Mouse (Mus musculus): Measurements from ENCODE around the gene Zfp941. TPM values are rescaled to one million over a fixed set of nuclear protein-coding genes. Genes with fewer than 3 reads are reported as not detected.

The Zfp941 gene
- total RNA-seq, 2 experiments from 2014 or later = 0.19 to 0.35 TPM

GRCm38 (mm10) chr7:140843806-140844205 lies 21.8 kb upstream of the Zfp941 start:
- DNase-seq = no peak
- intact Hi-C loops (cut with DNase I) = loop anchor here (1.0 to 2.0 kb wide), 2 partner anchors 59 to 227 kb away; no protein-coding TSS in a partner anchor

GRCm38 (mm10) chr7:140840750-140841735 lies 19.1 kb upstream of the Zfp941 start:
- no peak for DNase-seq
- intact Hi-C loops (cut with DNase I) = no loop called here

- intact Hi-C loops (cut with DNase I) = loop anchor here (10.0 kb wide), 1 partner anchor 765 kb away; no protein-coding TSS in a partner anchor
These were observed 17.6 kb upstream of the Zfp941 start for GRCm38 (mm10) chr7:140839556-140839955.

GRCm38 (mm10) chr7:140836243-140837115 lies 14.5 kb upstream of the Zfp941 start:
- intact Hi-C loops (cut with DNase I) = loop anchor here (10.0 kb wide), 1 partner anchor 762 kb away; no protein-coding TSS in a partner anchor

More at GRCm38 (mm10) chr7:140839556-140839955, 17.6 kb upstream of the Zfp941 start:
- DNase-seq = no peak

GRCm38 (mm10) chr7:140835758-140836087 lies 13.7 kb upstream of the Zfp941 start:
- no peak for DNase-seq
- intact Hi-C loops (cut with DNase I) = loop anchor here (10.0 kb wide), 1 partner anchor 761 kb away; no protein-coding TSS in a partner anchor

More at GRCm38 (mm10) chr7:140836243-140837115, 14.5 kb upstream of the Zfp941 start:
- DNase-seq = no peak

- DNase-seq = no peak
- intact Hi-C loops (cut with DNase I) = loop anchor here (10.0 kb wide), 1 partner anchor 760 kb away; no protein-coding TSS in a partner anchor
These were observed 13.2 kb upstream of the Zfp941 start, which contains the start of gene Urah for GRCm38 (mm10) chr7:140834968-140835757. TSS of gene Urah (plus strand) at chr7:140835018.

GRCm38 (mm10) chr7:140833341-140833740 lies 11.4 kb upstream of the Zfp941 start:
- intact Hi-C loops (cut with DNase I) = loop anchor here (10.0 kb wide), 1 partner anchor 759 kb away; no protein-coding TSS in a partner anchor
- no peak for DNase-seq

GRCm38 (mm10) chr7:140831447-140831846 lies 9.5 kb upstream of the Zfp941 start:
- DNase-seq = no peak
- intact Hi-C loops (cut with DNase I) = loop anchor here (10.0 kb wide), 1 partner anchor 757 kb away; no protein-coding TSS in a partner anchor

- DNase-seq = no peak
- intact Hi-C loops (cut with DNase I) = no loop called here
These were observed 6.3 kb upstream of the Zfp941 start for GRCm38 (mm10) chr7:140828171-140828881.

- intact Hi-C loops (cut with DNase I) = no loop called here
- no peak for DNase-seq
These were observed 753 bp upstream of the Zfp941 start for GRCm38 (mm10) chr7:140822731-140823130.

- DNase-seq = no peak
- intact Hi-C loops (cut with DNase I) = no loop called here
These were observed 699 bp downstream of the Zfp941 start for GRCm38 (mm10) chr7:140821305-140821652.

- DNase-seq = no peak
These were observed 1.8 kb downstream of the Zfp941 start for GRCm38 (mm10) chr7:140820173-140820572.

GRCm38 (mm10) chr7:140812850-140813249 lies 9.1 kb downstream of the Zfp941 start:
- intact Hi-C loops (cut with DNase I) = no loop called here
- no peak for DNase-seq

More at GRCm38 (mm10) chr7:140820173-140820572, 1.8 kb downstream of the Zfp941 start:
- intact Hi-C loops (cut with DNase I) = no loop called here

- intact Hi-C loops (cut with DNase I) = no loop called here
- no peak for DNase-seq
These were observed 10.3 kb downstream of the Zfp941 start for GRCm38 (mm10) chr7:140811714-140812113.

GRCm38 (mm10) chr7:140810496-140810895 lies 11.5 kb downstream of the Zfp941 start:
- DNase-seq = no peak
- intact Hi-C loops (cut with DNase I) = no loop called here

GRCm38 (mm10) chr7:140805704-140806103 lies 16.3 kb downstream of the Zfp941 start:
- intact Hi-C loops (cut with DNase I) = no loop called here
- DNase-seq = peak in 1 of 2 experiments; percentile 22

GRCm38 (mm10) chr7:140802629-140803028 lies 19.3 kb downstream of the Zfp941 start:
- no peak for DNase-seq
- intact Hi-C loops (cut with DNase I) = no loop called here

GRCm38 (mm10) chr7:140798212-140798611 lies 23.8 kb downstream of the Zfp941 start:
- intact Hi-C loops (cut with DNase I) = no loop called here
- DNase-seq = no peak

GRCm38 (mm10) chr7:140797619-140798018 lies 24.4 kb downstream of the Zfp941 start:
- intact Hi-C loops (cut with DNase I) = no loop called here

More at GRCm38 (mm10) chr7:140797619-140798018, 24.4 kb downstream of the Zfp941 start:
- DNase-seq = no peak

All from heart, postnatal 36 days (tissue).